Mouse (Mus musculus): ENCODE data around the gene Edrf1.
"Not testable (repeated sequence)": the region's sequence is repeated elsewhere in the genome, so short reads cannot be mapped to it uniquely, and the experiment has no call there.

Edrf1 gene

DNA sequence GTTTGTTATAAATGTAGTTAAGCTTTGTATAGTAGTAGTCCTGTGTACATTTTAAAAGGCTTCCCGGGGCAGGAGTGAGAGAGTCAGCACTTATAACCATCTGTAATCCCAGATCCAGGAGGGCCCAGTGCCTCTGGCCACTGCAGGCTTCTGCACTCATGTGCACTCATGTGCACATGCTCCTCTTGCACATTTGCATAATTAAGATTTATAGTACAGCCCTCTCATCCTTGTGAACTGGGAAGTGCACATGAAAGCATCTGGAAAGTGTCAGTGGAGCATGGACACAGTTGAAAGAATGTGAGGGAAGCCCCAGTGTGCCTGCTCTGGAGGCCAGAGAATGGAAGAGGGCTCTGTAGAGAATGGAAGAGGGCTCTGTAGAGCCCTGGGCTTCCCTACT, 25.1 kb downstream of the Edrf1 start:
- no peak for DNase-seq

DNA sequence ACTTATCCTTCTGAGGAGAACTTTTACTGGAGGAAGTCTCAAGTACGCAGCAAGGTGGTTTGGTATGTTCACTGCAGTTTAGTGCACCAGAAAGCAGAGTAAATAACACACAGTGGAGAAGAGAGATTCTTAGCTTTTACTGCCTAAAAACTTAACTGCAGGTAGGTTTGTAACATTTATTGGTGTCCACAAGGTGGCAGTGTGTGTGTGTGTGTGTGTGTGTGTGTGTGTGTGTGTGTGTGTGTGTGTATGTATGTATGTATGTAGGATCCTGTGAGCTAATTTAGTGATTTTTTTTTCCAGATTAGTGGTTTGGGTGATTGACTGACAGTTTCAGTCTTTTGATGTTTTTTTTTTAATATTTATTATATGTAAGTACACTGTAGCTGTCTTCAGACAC, 31.7 kb downstream of the Edrf1 start:
- DNase-seq: peak; percentile 30

DNA sequence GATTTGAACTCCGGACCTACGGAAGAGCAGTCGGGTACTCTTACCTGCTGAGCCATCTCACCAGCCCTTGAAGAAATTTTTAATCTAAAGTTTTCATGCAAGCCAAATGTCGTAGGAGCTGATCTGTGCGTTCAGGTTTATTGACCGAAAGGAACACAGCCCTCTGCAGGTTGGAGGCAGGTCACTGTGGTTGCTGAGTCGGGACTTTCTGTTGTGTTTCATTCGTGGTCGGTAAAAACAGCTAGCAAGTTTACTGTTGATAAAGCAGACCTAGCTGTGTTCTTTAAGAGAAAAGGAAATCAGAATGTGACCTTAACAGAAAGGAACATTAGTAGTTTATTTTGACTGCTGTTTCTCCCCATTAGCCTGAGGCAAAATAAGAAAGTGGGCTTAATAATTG, 32.6 kb downstream of the Edrf1 start:
- DNase-seq: no peak

DNA sequence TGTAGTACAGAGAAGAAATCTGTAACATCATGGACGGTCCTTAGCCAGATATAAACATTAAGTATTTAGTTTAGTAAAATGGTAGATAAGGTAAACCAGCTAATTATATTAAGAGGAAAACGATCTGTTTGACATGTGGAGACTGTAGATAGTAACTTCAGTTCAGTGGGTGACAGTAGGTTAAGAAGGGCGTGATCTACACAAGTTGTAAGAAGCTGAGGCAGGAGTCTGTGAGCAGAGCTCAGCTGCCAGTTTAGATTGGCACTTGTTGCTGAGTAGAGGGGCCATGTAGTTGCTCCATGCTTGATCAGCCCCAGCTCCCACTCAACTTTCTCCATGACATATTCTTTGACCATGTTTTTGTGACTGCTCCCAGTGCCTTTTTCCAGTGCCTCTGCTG, 33.5 kb downstream of the Edrf1 start:
- DNase-seq: no peak

DNA sequence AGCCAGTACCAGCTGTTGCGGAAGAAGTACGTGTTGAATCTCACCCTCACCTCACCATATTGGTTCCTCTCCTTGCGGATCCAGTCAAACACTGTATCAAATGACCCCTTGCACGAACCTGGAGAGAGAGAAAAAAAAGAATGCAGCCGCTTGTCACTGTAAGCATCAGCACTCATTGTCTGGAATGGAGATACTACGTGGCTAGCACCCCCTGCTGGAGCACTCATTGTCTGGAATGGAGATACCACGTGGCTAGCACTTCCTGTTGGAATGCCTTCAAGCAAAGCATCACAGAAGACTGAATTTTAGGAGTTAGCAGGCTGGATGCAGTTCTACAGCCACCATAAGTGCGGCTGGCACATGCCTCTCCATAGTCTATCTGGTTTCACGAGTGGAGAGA, 38.7 kb downstream of the Edrf1 start:
- peak; percentile 8 for DNase-seq

DNA sequence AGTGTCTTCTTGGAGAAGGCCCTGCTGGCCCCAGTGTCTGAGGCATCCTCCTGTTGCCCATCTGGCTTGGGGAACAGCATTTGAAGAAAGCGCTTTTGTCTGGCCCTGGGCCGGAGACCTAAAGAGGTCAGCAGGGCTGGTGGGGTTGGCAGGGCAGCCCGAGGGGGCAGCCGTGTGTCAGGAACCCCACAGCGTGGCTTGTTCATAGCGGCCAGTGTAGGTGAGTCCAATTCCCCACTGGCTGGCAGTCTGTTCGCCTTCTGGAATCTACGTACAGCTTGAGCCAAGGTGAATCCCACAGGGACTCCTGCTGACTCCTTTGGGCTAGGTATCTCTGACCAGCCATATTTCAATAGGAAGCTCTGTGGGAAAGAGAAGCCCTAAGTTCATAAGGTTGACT, 41.4 kb downstream of the Edrf1 start:
- no peak for DNase-seq

DNA sequence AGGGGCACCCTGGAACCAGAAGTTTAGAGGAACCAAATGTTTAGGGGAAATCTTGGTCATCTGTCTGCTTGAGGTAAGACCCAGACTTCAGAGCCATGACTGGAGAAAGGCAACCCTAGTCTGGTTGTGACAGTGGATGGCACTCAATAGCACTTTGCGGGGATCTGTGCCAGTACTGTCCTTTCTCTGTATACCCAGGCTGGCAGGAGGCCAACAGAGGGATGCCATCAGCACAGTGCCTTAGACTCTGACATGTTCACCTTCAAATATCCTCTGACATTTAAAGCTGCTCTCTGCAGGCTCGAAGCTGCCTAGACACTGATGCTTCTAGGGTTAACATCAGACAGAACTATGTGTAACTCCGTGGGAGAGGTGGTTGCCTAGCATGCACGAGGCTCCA, 42.1 kb downstream of the Edrf1 start:
- no peak for DNase-seq

DNA sequence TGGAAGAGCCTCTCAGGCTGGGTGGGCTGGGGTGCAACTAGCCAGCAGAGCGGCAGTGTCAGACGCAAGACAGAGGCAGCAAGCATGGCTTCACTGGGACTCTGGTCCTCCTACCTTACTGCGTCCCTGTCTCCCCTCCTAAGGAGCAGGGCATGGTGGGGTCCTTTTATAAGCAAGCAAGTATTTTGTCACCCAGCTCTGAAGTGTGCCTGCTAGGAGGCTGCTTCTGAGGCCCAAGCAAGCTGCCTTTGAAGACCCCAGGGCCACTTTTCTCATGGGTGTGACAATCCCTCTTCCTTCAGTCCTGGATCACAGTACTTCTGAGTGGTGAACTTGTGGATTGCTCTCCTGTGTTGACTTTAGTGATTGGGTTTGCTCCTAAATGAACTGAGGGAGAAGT, 42.6 kb downstream of the Edrf1 start, which contains the start of gene Mmp21:
Gene Mmp21, minus strand, starts transcription at position 101 of the 400 bp plus-strand sequence.
- DNase-seq: no peak

DNA sequence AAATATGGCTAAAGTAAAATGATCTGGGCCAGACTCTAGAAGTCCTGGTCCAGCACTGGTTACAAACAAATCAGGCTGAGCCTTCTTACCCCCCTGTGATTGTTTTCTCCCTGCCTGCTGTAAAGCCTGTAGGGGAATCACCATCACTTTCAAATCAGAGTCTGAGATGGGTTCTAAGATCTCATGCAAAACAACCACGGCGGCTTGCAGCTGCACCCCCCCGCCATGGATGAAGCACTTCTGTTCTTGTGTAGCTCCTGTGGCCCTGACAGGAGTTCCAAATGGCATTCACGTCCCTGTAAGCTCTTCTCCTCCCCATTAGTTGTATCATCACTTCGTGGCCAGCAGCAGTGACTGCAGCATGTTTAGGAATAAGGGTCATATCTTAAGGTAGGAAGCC, 46.3 kb downstream of the Edrf1 start:
- no peak for DNase-seq

DNA sequence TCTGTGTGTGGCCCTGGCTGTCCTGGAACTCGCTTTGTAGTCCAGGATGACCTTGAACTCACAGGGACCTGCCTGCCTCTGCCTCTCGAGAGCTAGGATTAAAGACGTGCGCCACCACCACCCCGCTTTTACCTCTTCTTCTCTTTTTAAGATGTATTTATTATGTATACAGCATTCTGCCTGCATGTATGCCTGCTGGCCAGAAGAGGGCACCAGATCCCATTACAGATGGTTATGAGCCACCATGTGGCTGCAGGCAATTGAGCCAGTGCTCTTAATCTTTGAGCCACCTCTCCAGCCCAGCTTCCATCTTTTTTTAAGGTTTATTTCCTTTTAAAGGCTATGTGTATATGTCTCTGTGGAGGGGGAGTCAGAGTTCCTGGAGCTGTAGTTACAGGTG, 46.8 kb downstream of the Edrf1 start:
- DNase-seq: no peak

DNA sequence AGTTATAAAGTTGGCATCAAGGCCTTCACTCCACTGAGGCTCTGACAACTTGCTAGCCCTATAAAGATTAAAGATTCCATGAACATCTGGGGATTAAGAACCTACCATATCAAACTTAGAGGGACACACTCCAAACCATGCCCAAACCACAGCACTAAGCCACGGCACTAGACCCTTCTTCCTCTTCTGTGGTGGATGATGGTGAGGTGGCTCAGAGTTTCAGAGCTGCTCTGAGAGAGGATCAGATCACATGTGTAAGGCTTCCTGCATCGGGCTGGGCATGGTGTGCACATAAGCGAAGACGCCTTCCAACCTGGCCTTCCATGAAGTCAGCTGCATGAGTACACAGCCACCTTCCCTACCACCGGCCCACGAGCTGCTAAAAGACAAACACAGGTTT, 47.4 kb downstream of the Edrf1 start:
- no peak for DNase-seq

DNA sequence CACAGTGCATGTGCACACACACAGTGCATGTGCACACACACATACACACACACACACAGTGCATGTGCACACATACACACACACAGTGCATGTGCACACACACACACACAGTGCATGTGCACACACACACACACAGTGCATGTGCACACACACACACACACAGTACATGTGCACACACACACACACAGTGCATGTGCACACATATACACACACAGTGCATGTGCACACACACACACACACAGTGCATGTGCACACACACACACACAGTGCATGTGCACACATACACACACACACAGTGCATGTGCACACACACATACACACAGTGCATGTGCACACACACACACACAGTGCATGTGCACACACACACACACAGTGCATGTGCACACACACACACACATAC, 48.3 kb downstream of the Edrf1 start:
- not testable (repeated sequence) for DNase-seq

DNA sequence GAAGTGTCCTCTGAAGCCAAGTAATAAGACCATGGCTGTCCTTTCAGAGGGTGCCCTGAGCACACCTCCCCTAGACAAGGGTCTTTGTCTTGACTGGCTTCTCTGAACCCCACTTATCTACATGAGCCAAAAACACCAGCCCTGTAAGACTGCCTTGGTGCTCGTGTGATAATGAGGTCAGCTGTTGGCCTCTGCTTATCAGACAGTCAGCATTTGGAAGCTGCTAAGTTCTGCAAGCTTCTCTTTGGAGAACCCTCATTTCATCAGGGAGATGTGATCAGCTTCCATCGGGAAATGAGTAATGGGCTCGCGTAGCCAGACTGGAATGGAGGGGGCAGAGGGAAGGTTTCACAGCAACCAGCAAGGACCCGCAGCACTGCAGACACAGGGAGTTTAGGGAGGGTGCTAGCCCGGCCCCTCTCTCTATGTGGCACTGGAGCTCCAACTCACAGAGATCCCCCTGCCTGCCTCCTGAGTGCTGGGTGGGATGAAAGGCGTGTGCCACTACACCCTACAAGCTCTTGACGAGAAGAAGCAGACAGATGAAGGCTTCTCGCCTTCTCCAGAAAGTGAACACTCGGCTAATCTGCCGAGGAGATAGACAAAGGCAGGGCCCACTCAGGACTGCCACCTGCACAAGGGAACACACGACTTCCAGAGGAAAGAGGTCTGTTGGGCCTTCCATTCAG, 60.8 kb downstream of the Edrf1 start:
- no peak for DNase-seq

DNA sequence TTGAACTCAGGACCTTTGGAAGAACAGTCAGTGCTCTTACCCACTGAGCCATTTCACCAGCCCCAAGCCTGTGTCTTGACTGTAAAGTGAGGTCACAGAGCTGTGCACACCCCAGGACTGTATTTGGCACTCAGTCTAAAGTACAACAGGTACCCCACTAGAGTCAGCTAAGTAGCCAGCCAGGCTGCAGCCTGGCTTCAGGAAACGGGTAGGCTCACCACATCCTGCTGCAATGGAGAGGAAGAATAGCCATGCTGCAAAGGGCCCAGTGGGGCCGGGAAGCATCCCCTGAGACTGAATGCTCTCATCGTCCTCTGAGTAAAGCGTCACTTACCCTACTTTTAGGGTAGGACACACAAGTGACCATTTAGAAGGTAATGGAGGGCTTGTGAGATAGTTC, 62.5 kb downstream of the Edrf1 start:
- no peak for DNase-seq

DNA sequence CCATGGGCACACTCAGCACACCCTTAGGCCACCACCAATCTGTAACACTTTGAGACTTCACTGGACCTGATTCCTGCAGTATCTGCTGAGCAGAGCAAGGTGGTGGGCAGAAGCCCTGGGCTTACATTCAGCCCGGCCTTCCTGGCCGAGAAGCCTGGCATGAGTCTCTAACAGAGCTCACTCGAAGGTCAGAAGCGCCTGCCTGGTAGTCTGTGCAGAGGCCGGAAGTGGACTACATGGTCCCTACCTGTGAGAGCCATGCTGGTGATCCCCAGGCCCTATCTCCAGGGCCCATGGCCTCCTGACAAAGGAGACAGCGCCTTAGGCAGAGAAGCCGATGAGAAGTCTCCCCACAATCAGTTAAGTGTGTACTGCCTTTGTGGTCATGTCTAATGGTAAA, 64.0 kb downstream of the Edrf1 start:
- DNase-seq: no peak

DNA sequence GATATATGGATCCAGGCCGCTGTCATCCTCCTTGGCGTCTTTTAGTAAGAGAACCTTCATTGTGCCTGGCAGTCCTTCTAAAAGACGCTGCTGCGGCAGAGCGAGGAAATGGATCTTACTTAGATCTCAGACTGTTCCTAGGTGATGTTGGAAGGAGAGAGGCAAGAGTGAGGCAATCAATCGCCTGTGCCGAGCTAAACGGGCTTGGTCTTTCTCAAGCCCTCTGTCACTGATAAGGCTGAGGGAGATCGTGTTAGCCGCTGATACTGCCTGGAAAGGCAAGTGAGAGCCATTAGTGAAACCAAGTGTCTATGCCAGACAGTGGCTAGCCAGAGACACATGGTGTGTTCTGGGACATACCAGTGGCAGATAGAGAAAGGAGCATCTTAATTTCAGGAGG, 65.0 kb downstream of the Edrf1 start:
- DNase-seq: no peak

DNA sequence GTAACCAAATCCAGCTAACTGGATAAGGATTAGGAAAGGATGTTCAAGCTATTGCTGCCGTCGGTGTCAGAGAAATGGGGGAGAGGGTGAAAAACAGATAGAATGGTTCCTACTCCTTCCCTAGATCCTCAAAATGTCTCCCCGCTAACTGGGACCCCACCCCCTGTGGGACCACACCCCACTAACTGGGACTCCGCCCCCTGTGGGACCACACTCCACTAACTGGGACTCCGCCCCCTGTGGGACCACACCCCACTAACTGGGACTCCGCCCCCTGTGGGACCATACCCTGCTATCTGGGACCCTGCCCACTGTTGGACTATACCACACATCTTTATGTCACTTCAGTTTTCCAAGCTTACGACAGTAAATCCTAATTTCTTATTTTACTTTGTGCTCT, 66.6 kb downstream of the Edrf1 start:
- DNase-seq: no peak

DNA sequence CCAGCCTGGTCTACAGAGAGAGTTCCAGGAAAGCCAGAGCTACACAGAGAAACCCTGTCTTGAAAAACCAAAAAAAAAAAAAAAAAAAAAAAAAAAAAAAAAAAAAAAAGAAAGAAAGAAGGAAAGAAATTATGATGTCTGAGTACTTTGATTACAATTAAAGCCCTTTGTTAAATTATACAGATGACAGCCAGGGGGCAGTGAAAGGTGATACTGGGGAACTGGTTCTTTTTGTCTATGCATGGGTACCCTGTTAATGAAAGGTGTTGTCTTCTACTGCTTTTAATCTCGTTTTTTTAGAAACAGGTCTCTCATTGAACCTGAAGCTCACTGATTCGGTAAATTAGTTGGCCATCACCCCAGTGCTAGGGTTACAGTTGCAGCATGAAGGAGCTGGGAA, 70.0 kb downstream of the Edrf1 start:
- peak; percentile 41 for DNase-seq

DNA sequence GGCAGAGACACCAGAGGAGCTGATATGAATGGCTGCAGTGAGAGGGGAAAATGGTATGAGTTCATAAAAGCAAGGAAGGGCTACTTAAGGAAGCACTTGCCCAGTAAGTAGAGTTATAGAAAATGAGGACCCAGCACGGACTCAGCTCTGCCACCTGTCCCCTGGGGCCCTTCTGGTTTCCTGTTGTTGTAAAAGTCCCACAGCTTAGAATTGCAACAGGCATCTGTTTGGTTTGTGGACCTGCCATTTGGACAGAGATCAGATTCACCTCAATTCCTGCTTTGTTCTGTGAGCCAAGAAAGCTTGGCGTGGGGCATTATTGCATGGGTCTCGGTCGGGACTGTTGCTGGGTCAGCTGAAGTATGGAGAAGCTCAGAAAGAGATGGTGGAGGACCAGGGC, 78.0 kb downstream of the Edrf1 start:
- DNase-seq: no peak

DNA sequence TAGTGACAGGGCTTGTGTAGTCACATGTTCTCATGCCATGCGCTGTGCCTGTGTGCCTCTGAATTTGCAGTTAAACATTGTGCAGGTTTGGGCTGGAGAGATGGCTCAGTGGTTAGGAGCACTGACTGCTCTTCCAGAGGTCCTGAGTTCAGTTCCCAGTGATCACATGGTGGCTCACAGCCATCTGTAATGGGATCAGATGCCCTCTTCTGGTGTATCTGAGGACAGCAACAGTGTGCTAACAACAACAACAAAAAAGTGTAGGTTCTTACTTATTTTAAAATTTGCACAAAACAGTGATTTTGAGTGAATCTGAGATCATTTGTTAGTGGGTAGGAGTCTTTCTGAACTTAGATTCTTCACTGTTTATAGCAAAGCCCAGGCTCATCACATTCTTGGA, 81.2 kb downstream of the Edrf1 start:
- DNase-seq: no peak

DNA sequence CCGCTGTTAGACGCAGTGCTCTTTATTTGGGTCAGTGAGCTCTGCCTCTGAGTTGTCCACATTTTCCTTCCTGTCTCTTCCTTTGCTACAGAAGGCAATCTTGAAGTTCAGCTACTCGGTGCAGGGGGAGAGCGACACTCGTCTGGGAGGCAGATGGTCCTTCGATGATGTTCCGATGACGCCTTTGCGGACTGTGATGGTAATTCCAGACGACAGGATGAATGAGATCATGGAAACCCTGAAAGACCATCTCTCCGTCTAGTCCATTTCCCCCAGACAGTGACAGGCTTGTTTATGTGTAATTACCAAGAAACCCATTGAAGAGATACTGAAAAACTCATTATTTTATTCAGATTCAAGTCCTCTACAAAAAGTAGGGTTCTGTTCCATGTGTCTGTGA, 83.3 kb downstream of the Edrf1 start:
- no peak for DNase-seq
